Mouse (Mus musculus) thymus, adult 2 months (tissue): ENCODE results near the gene Trappc2l.

Source experiments
- CTCF ChIP-seq: fragments of 200-500 bp; IDR thresholded peaks from 2 replicates; pipeline ENCODE4 v1.5.1; 2012; ENCODE audit warnings: mild to moderate bottlenecking, control low read depth, low read length, moderate library complexity, borderline replicate concordance; ENCODE audit not compliant: control insufficient read depth, poor library complexity, insufficient read depth; ENCODE audit errors: extremely low read depth
- POLR2A ChIP-seq: fragments of 200-500 bp; IDR thresholded peaks from 2 replicates; pipeline ENCODE4 v1.6.1; 2012; ENCODE audit warnings: mild to moderate bottlenecking, low read length, control low read depth, moderate library complexity; ENCODE audit not compliant: control insufficient read depth, poor library complexity, insufficient read depth; ENCODE audit errors: extremely low read depth

GRCm38 (mm10) chr8:122640825-122641224, 29.4 kb downstream of the Trappc2l start:
- TF ChIP-seq CTCF (no peak), POLR2A (no peak)
